Mouse (Mus musculus): ENCODE measurements around the gene Rgmb.

The Rgmb gene

DNA sequence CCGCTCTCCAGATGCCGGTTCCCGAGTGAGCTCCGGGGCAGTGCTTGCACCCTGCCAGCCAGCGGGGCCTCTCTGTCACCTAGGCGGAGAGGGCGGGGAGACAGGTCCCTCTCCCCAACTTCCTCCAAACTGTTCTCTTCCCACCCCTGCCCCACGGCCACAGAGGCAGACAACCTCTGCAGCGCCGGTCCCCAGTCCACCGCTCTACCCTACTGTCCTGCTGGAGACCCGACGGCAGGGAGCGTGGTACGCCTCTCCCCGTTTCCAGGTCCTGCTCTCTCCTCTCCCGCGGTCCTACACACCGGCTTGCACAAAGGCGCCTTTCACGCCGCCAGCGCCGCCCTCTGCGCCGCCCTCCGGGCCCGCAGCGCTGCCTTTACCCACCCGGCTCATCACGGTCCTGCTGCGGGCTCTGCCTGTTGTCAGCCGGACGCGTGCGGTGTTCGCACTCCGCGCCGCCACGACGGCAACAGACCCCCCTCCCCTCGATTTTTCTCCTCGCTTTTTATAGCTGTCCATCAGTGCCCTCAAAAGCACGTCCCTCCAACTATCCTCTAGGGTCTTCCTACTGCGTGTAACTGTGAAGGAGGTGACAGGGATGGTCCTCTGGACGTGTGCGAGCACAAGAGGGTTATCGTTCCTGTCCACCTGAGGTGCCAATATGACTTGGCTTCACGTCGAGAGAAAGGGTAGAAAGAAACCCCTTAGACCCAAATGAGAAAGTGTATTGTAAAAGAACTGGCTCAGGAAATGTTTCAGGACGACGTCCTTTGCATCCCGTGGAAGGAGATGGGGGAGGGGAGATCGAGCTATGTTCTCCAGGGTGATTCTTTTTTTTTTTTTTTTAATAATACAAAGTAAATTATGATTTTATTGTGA lies at the start of gene Rgmb:
Rgmb (minus strand) TSS at position 274 of the 879 bp plus-strand sequence.
- DNase-seq (ENCODE audit: low spot score in 2 of 2): no peak

GRCm38 (mm10) chr17:15874765-15875164 lies 43.9 kb upstream of the Rgmb start:
- DNase-seq (ENCODE audit: low spot score in 2 of 2): no peak

- no peak for DNase-seq (ENCODE audit: low spot score in 2 of 2)
Observed at GRCm38 (mm10) chr17:15872093-15872492, 41.3 kb upstream of the Rgmb start.

- DNase-seq (ENCODE audit: low spot score in 2 of 2): no peak
Observed at GRCm38 (mm10) chr17:15865249-15865648, 34.4 kb upstream of the Rgmb start.

DNA sequence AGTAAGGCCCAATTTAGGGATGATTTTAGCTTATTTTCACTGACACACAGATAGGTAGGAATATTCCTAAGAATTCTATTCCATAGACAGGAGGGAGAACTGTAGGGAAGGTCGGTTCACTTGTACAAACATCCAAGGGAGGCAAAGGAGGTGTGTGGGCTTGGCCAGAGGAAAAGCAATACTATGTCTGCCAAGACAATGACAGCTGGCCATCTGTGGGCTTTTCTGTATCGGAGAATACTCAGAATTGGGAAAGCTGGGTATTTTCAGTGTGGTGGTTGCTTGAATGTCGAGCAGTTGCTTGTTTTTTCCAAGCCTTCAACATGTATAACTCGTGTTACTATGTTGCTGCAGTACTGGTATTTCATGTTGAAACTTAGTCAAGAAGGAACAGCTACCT lies 31.5 kb upstream of the Rgmb start:
- peak; percentile 2 to 9 for DNase-seq (ENCODE audit: low spot score in 2 of 2)

DNA sequence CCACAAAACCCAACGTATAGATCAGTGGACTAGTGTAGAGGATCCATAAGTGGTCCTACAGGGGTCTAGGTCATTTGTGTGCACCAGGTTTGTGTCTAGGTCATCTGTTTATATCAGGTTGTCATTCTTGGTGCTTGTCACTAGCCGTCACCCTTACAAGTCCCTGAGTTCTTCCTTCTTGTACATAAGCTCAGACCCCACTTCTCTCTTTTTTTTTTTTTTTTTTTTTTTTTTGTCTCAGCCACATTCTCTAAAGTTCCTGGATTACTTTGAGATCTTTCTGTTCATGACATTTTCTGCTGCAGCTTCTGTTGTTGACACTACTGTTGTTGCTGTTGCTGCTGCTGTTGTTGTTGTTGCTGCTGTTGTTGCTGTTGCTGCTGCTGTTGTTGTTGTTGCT lies 22.3 kb upstream of the Rgmb start:
- no peak for DNase-seq (ENCODE audit: low spot score in 2 of 2)

- DNase-seq (ENCODE audit: low spot score in 2 of 2): no peak
Observed at GRCm38 (mm10) chr17:15850544-15850943, 19.7 kb upstream of the Rgmb start.

- DNase-seq (ENCODE audit: low spot score in 2 of 2): no peak
Observed at GRCm38 (mm10) chr17:15841425-15841824, 10.6 kb upstream of the Rgmb start.

- no peak for DNase-seq (ENCODE audit: low spot score in 2 of 2)
Observed at GRCm38 (mm10) chr17:15832398-15832797, 1.6 kb upstream of the Rgmb start.

GRCm38 (mm10) chr17:15831810-15832209 lies 971 bp upstream of the Rgmb start:
- DNase-seq (ENCODE audit: low spot score in 2 of 2): no peak

DNA sequence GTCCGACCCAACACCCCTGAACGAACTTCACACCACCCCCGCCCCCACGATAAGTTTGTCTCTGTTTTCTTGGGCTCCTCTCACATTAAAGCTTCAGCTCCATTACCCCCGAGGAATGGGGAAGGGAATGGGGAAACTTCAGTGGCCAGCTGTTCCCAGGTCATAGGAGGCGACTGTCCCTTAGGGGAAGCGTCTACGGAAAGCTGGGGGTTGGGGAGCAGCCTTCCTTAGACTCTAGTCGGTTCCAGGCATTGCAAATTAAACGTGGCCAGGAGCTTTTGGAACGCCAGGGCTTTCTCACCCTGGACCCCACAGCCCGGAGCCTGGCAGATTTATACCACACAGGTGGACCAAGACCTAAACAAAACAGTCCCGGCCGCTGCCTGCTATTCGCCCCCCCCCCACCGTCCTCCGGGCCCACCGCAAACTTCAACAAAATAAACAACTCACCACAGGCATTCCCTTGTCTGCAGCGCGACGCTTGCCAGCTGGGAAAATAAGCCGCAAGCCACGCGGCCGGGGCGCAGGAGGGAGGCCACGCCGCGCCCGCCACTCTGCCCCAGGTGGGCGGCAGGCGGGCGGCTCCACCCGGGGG lies 571 bp downstream of the Rgmb start:
- no peak for DNase-seq (ENCODE audit: low spot score in 2 of 2)

DNA sequence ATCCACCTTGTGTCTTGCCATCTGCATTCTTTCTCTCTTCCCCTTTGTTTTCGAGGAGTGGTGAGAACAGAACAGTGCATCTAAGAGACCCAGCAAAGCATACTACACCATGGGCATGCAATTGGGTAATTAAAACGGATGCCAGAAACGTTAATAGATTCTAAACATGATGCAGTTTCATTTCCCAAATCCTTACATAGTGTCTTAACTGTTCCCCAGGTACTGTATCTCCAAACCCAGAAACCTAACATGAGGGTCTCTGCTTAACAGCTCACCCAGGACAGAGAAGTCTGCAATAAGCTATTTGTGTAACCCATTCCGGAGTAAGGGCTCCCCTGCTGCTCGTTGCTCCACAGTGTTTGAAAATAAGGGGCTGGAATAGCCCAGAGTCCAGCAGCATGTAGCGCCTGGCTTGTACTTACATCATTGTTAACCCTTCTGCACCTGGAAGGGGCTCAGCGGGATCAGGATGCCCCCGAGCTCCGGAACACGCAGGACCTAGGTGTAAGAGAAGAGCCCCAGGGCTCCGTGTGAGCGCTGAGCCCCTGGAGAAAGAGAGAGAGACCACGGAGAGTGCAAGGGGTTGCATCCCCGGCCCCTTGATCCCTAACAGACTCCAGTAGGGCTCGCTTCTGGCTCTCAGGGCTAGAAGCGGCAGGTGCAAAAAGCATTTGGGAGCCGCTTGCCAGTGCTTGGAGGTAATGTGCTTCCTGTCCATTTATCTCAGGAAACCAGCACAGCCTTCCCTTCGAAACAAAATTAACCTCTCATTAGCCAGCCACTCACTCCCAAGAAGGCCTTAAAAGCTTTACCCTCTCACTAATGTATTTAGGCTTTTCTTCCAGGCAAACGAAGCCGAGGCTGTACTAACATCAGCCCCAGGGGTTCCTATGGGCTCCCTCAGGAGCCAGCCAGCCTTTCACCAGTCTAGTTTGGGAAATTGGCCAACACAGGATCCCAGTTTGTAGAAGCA lies 1.4 kb downstream of the Rgmb start:
- DNase-seq (ENCODE audit: low spot score in 2 of 2): no peak

- DNase-seq (ENCODE audit: low spot score in 2 of 2): no peak
Observed at GRCm38 (mm10) chr17:15828131-15828917, 2.5 kb downstream of the Rgmb start.

- DNase-seq (ENCODE audit: low spot score in 2 of 2): no peak
Observed at GRCm38 (mm10) chr17:15826928-15827327, 3.9 kb downstream of the Rgmb start.

- peak; percentile 99 for DNase-seq (ENCODE audit: low spot score in 2 of 2)
Observed at GRCm38 (mm10) chr17:15826444-15826909, 4.4 kb downstream of the Rgmb start.

DNA sequence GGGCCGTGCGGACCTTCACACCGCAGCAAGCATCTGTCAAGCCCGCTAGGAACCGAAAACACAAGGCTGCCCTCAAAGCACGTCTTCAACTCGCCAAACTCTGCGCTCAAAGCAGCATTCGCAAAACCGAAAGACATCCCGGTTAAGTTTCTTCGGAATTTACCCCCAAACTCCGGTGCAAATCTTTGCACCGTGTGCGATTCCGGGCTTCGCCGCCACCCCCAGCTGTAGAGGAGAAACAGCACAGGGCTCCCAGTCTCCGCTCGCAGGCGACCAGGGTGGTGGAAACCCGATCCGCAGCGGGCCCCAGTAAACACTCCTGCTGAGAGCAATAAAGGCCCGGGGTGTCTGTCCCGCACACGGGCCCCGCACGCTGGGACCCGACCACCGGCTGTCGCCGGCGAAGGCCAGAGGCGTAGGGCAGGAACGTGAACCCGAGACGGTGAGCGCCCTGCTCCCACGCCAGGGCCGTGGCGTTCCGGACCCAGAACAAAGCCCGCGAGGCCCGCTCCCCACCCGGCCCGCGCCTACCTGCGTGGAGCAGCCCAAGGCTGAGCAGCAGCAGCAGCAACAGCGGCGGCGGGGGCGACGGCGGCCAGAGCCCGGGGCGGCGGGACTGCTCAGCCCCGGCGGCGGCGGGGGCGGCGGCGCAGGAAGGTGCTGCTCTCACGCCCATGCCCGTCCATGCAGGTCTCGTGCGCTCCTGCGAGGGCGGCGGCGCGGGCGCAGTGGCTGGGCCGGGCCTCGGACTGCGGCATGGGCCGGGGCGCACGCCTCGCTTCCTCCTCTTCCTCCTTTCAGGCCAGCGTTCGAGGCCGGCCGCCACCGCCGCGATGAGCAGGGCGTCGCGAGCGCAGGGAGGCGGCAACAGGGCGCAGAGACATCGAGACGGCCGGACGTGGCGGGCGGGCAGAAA lies 5.1 kb downstream of the Rgmb start:
- peak in 1 of 2 experiments; percentile 60 for DNase-seq (ENCODE audit: low spot score in 2 of 2)

GRCm38 (mm10) chr17:15824854-15825253 lies 6.0 kb downstream of the Rgmb start:
- no peak for DNase-seq (ENCODE audit: low spot score in 2 of 2)

DNA sequence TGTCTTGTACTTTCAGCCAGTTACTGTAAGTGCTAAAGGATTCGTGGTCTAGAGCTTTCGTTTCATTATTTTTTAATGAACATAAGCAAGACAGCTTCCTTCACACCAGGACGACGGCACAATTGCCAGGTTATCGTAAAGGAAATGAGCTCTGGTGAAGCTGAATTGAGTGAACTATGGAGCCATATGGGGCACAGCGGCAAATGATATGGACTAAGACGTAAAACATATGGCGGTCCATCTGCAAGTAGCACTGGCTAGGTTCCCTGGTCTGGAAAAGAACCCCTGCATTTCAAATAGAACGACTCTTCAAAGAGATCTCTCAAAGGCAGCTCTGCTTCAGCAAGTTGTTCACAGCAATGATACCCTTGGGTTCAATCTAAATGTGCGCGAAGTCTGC lies 6.5 kb downstream of the Rgmb start:
- DNase-seq (ENCODE audit: low spot score in 2 of 2): no peak

DNA sequence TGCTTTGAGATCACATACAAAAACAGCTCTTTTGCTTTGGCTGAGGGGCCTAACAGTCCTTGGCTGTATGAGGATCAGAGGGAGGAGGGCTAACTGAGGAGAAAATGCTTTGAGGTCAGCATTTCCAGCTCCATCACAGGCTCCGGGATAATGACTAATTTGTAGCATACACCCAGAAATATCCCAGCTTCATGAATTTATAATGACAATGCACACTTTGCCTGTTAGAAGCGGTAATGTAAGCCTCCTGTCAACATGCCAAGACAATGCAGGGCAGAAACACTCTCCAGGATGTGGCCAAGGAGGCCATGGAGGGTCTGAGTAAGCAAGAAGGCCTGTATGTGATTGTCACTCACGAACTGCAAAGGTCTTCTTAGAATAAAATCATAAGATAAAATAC lies 7.0 kb downstream of the Rgmb start:
- no peak for DNase-seq (ENCODE audit: low spot score in 2 of 2)

DNA sequence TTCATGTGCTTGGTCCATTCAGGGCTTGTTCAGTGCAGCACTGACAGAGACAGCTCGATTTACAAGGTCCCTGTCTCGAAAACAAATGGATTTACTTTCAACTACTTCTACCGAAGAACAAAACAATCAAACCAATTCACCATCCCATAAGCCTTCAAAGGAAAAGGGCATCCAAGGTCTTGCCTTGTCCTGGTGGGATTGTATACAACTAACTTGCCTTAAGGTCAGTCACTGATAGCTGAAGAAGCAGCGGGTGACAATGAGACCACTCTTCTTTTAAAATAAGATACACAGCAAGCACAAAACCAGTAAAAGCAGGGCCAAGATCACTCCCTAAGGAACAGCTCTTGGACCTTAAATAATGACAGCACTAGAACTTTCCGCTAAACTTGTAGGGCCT lies 7.6 kb downstream of the Rgmb start:
- DNase-seq (ENCODE audit: low spot score in 2 of 2): no peak
